Comparison of ENCODE assay signal across 8 mouse cellular contexts in genomic region chr17:25288842-25289241, GRCm38 (mm10). TPM values are rescaled to one million over a fixed set of nuclear protein-coding genes. Genes with fewer than 3 reads are reported as not detected.
A peak's percentile ranks its signal among the peaks of the same experiment; 100 is the strongest.
DNase-seq lines count a peak whose midpoint lies in the region; ATAC-seq lines count a peak whose summit lies in the region.

No protein-coding gene starts in this region.

- no peak for ATAC-seq in heart, embryonic 12.5 days (ENCODE audit: insufficient number of reproducible peaks, low FRiP score)
- ATAC-seq in common myeloid progenitor, adult 5-6 weeks (replicated peaks; ENCODE audit: low read depth, poor library complexity, severe bottlenecking) = peak; percentile 84

- 0 out of 2 replicates have a peak, but pooled peaks cover 6% of the 10 kb centered on the region for H3K27me3 ChIP-seq in heart, embryonic 12.5 days (replicated peaks)

- DNase-seq in heart, postnatal 14 days = peak; percentile 29 to 51
- peak; percentile 28 for DNase-seq in urinary bladder, postnatal 25 days (ENCODE audit: low spot score)
- no peak for DNase-seq in urinary bladder, adult 2 months (ENCODE audit: low spot score)
- DNase-seq in layer of hippocampus, postnatal 14 days (ENCODE audit: low spot score in 2 of 2) = peak; percentile 26 to 42
- DNase-seq in right cerebral cortex, adult 18-20 months = peak; percentile 29
- DNase-seq in cerebellum, adult 11-12 months = no peak

- no peak overlapping the region for H3K27ac ChIP-seq in heart, embryonic 12.5 days (ENCODE audit: poor library complexity, severe bottlenecking)

- H3K4me1 ChIP-seq in heart, embryonic 12.5 days (replicated peaks) = no peaks in the 10 kb centered on the region; the same call in 1 of the 2 replicates

- H3K4me2 ChIP-seq in heart, embryonic 12.5 days = no peak overlapping the region

- WGBS in heart, embryonic 12.5 days = 23% methylated on average over 4 of the region's 4 CpGs

- no peaks in the 10 kb centered on the region for H3K9me3 ChIP-seq in heart, embryonic 12.5 days (replicated peaks)

- intact Hi-C loops in heart, postnatal 14 days (cut with DNase I) = loop anchor here (5.0 kb wide), 2 partner anchors 172 to 183 kb away; partner anchors contain the start of gene Telo2

- H3K4me3 ChIP-seq in heart, embryonic 12.5 days = no peak overlapping the region

- H3K36me3 ChIP-seq in heart, embryonic 12.5 days = no peaks in the 10 kb centered on the region

- H3K9ac ChIP-seq in heart, embryonic 12.5 days = no peak overlapping the region

RNA-seq across cellular contexts. Expression of gene Prss34, which starts 9.4 kb away (rescaled TPM):
- total RNA-seq in heart, postnatal 14 days (2021) = under 1 TPM; 0.53 to 0.54 TPM
- polyA plus RNA-seq in heart, embryonic 12.5 days (2016; fragmentation: Nextera tagmentation; extraction: Ambion mirVana) = not detected in 2 replicates
- 0.28 and 0.40 TPM in 2 replicates for polyA plus RNA-seq in urinary bladder, adult 2 months (2012; rRNA removed)
- 1.2 and 1.5 TPM in 2 replicates for total RNA-seq in common myeloid progenitor, adult 5-6 weeks (2017)
- not detected for total RNA-seq in layer of hippocampus, postnatal 14 days (2021)

RNA-seq across cellular contexts. Expression of gene Ube2i, which starts 14.4 kb away (rescaled TPM):
- total RNA-seq in heart, postnatal 14 days (2021) = 100 to 1,000 TPM; 119 to 121 TPM
- polyA plus RNA-seq in heart, embryonic 12.5 days (2016; fragmentation: Nextera tagmentation; extraction: Ambion mirVana) = 459 and 468 TPM in 2 replicates
- polyA plus RNA-seq in urinary bladder, adult 2 months (2012; rRNA removed) = 322 and 393 TPM in 2 replicates
- total RNA-seq in common myeloid progenitor, adult 5-6 weeks (2017) = 313 and 322 TPM in 2 replicates
- 100 to 1,000 TPM; 208 to 219 TPM for total RNA-seq in layer of hippocampus, postnatal 14 days (2021)

RNA-seq across cellular contexts. Expression of gene Prss28, which starts 19.6 kb away (rescaled TPM):
- total RNA-seq in heart, postnatal 14 days (2021) = not detected
- polyA plus RNA-seq in heart, embryonic 12.5 days (2016; fragmentation: Nextera tagmentation; extraction: Ambion mirVana) = not detected in 2 replicates
- not detected in 2 replicates for polyA plus RNA-seq in urinary bladder, adult 2 months (2012; rRNA removed)
- total RNA-seq in common myeloid progenitor, adult 5-6 weeks (2017) = not detected in 2 replicates
- not detected for total RNA-seq in layer of hippocampus, postnatal 14 days (2021)

RNA-seq across cellular contexts. Expression of gene Prss29, which starts 29.6 kb away (rescaled TPM):
- not detected for total RNA-seq in heart, postnatal 14 days (2021)
- polyA plus RNA-seq in heart, embryonic 12.5 days (2016; fragmentation: Nextera tagmentation; extraction: Ambion mirVana) = not detected in 2 replicates
- not detected in 2 replicates for polyA plus RNA-seq in urinary bladder, adult 2 months (2012; rRNA removed)
- not detected in 2 replicates for total RNA-seq in common myeloid progenitor, adult 5-6 weeks (2017)
- not detected for total RNA-seq in layer of hippocampus, postnatal 14 days (2021)

RNA-seq across cellular contexts. Expression of gene Baiap3, which starts 32.7 kb away (rescaled TPM):
- under 1 TPM; 0.17 to 0.63 TPM for total RNA-seq in heart, postnatal 14 days (2021)
- 0.18 and 0.42 TPM in 2 replicates for polyA plus RNA-seq in heart, embryonic 12.5 days (2016; fragmentation: Nextera tagmentation; extraction: Ambion mirVana)
- polyA plus RNA-seq in urinary bladder, adult 2 months (2012; rRNA removed) = 8.7 and 11.1 TPM in 2 replicates
- total RNA-seq in common myeloid progenitor, adult 5-6 weeks (2017) = 0.59 and 2.6 TPM in 2 replicates
- total RNA-seq in layer of hippocampus, postnatal 14 days (2021) = 10 to 100 TPM in 1 of 2 experiments, 1 to 10 TPM in 1; 9.7 to 11.3 TPM

Comparison
In these comparisons a context has a peak if more than half of its experiments do, and no peak if none do; other contexts are left out.
1. DNase-seq: peak in heart, postnatal 14 days (2 of 2), urinary bladder, postnatal 25 days (single experiment), layer of hippocampus, postnatal 14 days (2 of 2) and right cerebral cortex, adult 18-20 months (single experiment); none in urinary bladder, adult 2 months (single experiment) and cerebellum, adult 11-12 months (single experiment).